Mouse (Mus musculus): ENCODE results near the gene Scube1.

- TF ChIP-seq POLR2A (IDR thresholded peaks at IDR 0.05; ENCODE audit: insufficient read depth, low read depth, low read length), result no peak
- no peak for TF ChIP-seq EP300 (IDR thresholded peaks at IDR 0.05; ENCODE audit: insufficient read depth, low read depth, low read length)
Measured at GRCm38 (mm10) chr15:83603046-83603396, 121.8 kb downstream of the Scube1 start.
